Mouse (Mus musculus): ENCODE results near the gene Mylip. TPM values are rescaled to one million over a fixed set of nuclear protein-coding genes. Genes with fewer than 3 reads are reported as not detected.

The Mylip gene
- total and polyA plus RNA-seq, 3 experiments = 0.13 TPM; not detected in 2

- H3K27ac ChIP-seq (ENCODE audit: insufficient read depth, low read depth) = no peak overlapping the region
- TF ChIP-seq CTCF (conservative IDR thresholded peaks at IDR 0.05 in 1 of 2, IDR thresholded peaks at IDR 0.05 in 1 of 2; ENCODE audit: low read depth in 2 of 2, low read length in 2 of 2) (no peak), TCF12 (IDR thresholded peaks at IDR 0.05; ENCODE audit: low read depth, low read length) (no peak), POLR2AphosphoS2 (IDR thresholded peaks at IDR 0.05; ENCODE audit: low read depth, low read length) (no peak), ELF1 (IDR thresholded peaks at IDR 0.05; ENCODE audit: low read depth, low read length) (no peak), USF1 (IDR thresholded peaks at IDR 0.05; ENCODE audit: low read depth, low read length) (no peak), SMC3 (IDR thresholded peaks at IDR 0.05; ENCODE audit: low read depth, low read length) (no peak), ZC3H11A (IDR thresholded peaks at IDR 0.05; ENCODE audit: low read depth, low read length) (no peak), CHD2 (IDR thresholded peaks at IDR 0.05; ENCODE audit: low read length) (no peak)
- peaks cover 5% of the 10 kb centered on the region for H3K9me3 ChIP-seq (replicated peaks; ENCODE audit: low read length)
- in situ Hi-C loops (cut with MboI; ENCODE audit: low pct_ligation_motif_present, low pct_unique_long_range_greater_than_20kb, low sequenced_read_pairs) (no loop called here), dilution Hi-C loops (cut with MboI; ENCODE audit: extremely low pct_ligation_motif_present, extremely low pct_unique_long_range_greater_than_20kb, low sequenced_read_pairs) (no loop called here)
- no peak overlapping the region for H3K4me2 ChIP-seq (ENCODE audit: insufficient read depth, low read depth, poor library complexity, severe bottlenecking)
- H3K4me3 ChIP-seq (replicated peaks in 1 of 3; ENCODE audit: low read depth in 2 of 3, low read length in 2 of 3, poor library complexity in 1 of 3) = no peak overlapping the region
- DNase-seq (ENCODE audit: extremely low read depth) = no peak
- H3K27me3 ChIP-seq (replicated peaks) = no peaks in the 10 kb centered on the region
- no peak overlapping the region for H3K9ac ChIP-seq (ENCODE audit: insufficient read depth, low read depth)
- H3K79me2 ChIP-seq (replicated peaks; ENCODE audit: control insufficient read depth, extremely low read depth, insufficient read depth, poor library complexity, severe bottlenecking) = no peaks in the 10 kb centered on the region
- H3K36me3 ChIP-seq (replicated peaks in 1 of 2; ENCODE audit: control insufficient read depth in 1 of 2, insufficient read depth in 1 of 2, low read length in 1 of 2) = no peaks in the 10 kb centered on the region
- no peaks in the 10 kb centered on the region for H3K4me1 ChIP-seq (ENCODE audit: control insufficient read depth in 1 of 2, insufficient read depth in 2 of 2)
Measured at GRCm38 (mm10) chr13:45391854-45392454, 2.4 kb downstream of the Mylip start.

GRCm38 (mm10) chr13:45394221-45394768 is 4.8 kb downstream of the Mylip start:
- Histone ChIP-seq H3K4me1 (ENCODE audit: control insufficient read depth in 1 of 2, insufficient read depth in 2 of 2) (no peaks in the 10 kb centered on the region), H3K27ac (ENCODE audit: insufficient read depth, low read depth) (no peak overlapping the region), H3K79me2 (replicated peaks; ENCODE audit: control insufficient read depth, extremely low read depth, insufficient read depth, poor library complexity, severe bottlenecking) (no peaks in the 10 kb centered on the region), H3K4me2 (ENCODE audit: insufficient read depth, low read depth, poor library complexity, severe bottlenecking) (no peak overlapping the region), H3K9me3 (replicated peaks; ENCODE audit: low read length) (peaks cover 4% of the 10 kb centered on the region), H3K4me3 (replicated peaks in 1 of 3; ENCODE audit: low read depth in 2 of 3, low read length in 2 of 3, poor library complexity in 1 of 3) (no peak overlapping the region), H3K27me3 (replicated peaks) (no peaks in the 10 kb centered on the region), H3K36me3 (replicated peaks in 1 of 2; ENCODE audit: control insufficient read depth in 1 of 2, insufficient read depth in 1 of 2, low read length in 1 of 2) (no peaks in the 10 kb centered on the region), H3K9ac (ENCODE audit: insufficient read depth, low read depth) (no peak overlapping the region)
- dilution Hi-C loops (cut with MboI; ENCODE audit: extremely low pct_ligation_motif_present, extremely low pct_unique_long_range_greater_than_20kb, low sequenced_read_pairs) (no loop called here), in situ Hi-C loops (cut with MboI; ENCODE audit: low pct_ligation_motif_present, low pct_unique_long_range_greater_than_20kb, low sequenced_read_pairs) (no loop called here)
- TF ChIP-seq BHLHE40 (IDR thresholded peaks at IDR 0.05; ENCODE audit: low read depth, low read length) = no peak
- no peak for TF ChIP-seq RCOR1 (conservative IDR thresholded peaks at IDR 0.05; ENCODE audit: low read depth, low read length)
- TF ChIP-seq JUND (conservative IDR thresholded peaks at IDR 0.05; ENCODE audit: low read depth, low read length) = no peak
- no peak for TF ChIP-seq MEF2A (IDR thresholded peaks at IDR 0.05; ENCODE audit: borderline replicate concordance, low read depth, low read length)
- no peak for TF ChIP-seq MXI1 (IDR thresholded peaks at IDR 0.05; ENCODE audit: low read depth, low read length)
- TF ChIP-seq NRF1 (IDR thresholded peaks at IDR 0.05; ENCODE audit: low read depth, low read length) = no peak
- no peak for TF ChIP-seq TBP (conservative IDR thresholded peaks at IDR 0.05; ENCODE audit: low read depth, low read length)
- no peak for TF ChIP-seq CTCF (conservative IDR thresholded peaks at IDR 0.05 in 1 of 2, IDR thresholded peaks at IDR 0.05 in 1 of 2; ENCODE audit: low read depth in 2 of 2, low read length in 2 of 2)
- TF ChIP-seq E2F4 (IDR thresholded peaks at IDR 0.05; ENCODE audit: insufficient replicate concordance, low read depth, low read length) = no peak
- TF ChIP-seq NELFE (IDR thresholded peaks at IDR 0.05; ENCODE audit: low read depth, low read length) = no peak
- no peak for TF ChIP-seq POLR2AphosphoS2 (IDR thresholded peaks at IDR 0.05; ENCODE audit: low read depth, low read length)
- DNase-seq (ENCODE audit: extremely low read depth) = no peak

Data from CH12.LX (cell line).